Mouse (Mus musculus): ENCODE measurements around the gene Hnrnpa0. TPM values are rescaled to one million over a fixed set of nuclear protein-coding genes. Genes with fewer than 3 reads are reported as not detected.

Hnrnpa0 gene
- polyA plus RNA-seq, 2 experiments: 55.3 to 273 TPM

GRCm38 (mm10) chr13:58083521-58083920 is 44.8 kb downstream of the Hnrnpa0 start:
- Histone ChIP-seq H3K4me1 (ENCODE audit: control insufficient read depth, insufficient read depth, low read length) (no peaks in the 10 kb centered on the region), H3K36me3 (ENCODE audit: control insufficient read depth, insufficient read depth, low read length) (no peaks in the 10 kb centered on the region; the same call in 1 of the 2 replicates), H3K4me2 (replicated peaks; ENCODE audit: low read depth, low read length, severe bottlenecking) (no peak overlapping the region), H3K4me3 (replicated peaks; ENCODE audit: low read length) (no peak overlapping the region), H3K9me3 (ENCODE audit: control insufficient read depth, low read length) (no peaks in the 10 kb centered on the region), H3K27ac (replicated peaks; ENCODE audit: low read depth, low read length) (no peak overlapping the region), H3K27me3 (ENCODE audit: control insufficient read depth, insufficient read depth, low read length) (no peaks in the 10 kb centered on the region), H3K9ac (ENCODE audit: low read depth, low read length, severe bottlenecking) (no peak overlapping the region)
- no peak for TF ChIP-seq POLR2A (IDR thresholded peaks at IDR 0.05; ENCODE audit: borderline replicate concordance, extremely low read depth, insufficient read depth, insufficient read length)
- no peak for DNase-seq (ENCODE audit: low spot score)
- no peak for ATAC-seq (ENCODE audit: low FRiP score, low read depth)
- WGBS: 83% methylated on average over 11 of the region's 11 CpGs

- no peak overlapping the region for H3K9ac ChIP-seq (ENCODE audit: low read depth, low read length, severe bottlenecking)
- H3K4me3 ChIP-seq (replicated peaks; ENCODE audit: low read length): no peak overlapping the region
- no peaks in the 10 kb centered on the region; the same call in 1 of the 2 replicates for H3K36me3 ChIP-seq (ENCODE audit: control insufficient read depth, insufficient read depth, low read length)
- H3K9me3 ChIP-seq (ENCODE audit: control insufficient read depth, low read length): no peaks in the 10 kb centered on the region
- no peak for DNase-seq (ENCODE audit: low spot score)
- no peaks in the 10 kb centered on the region for H3K4me1 ChIP-seq (ENCODE audit: control insufficient read depth, insufficient read depth, low read length)
- H3K27ac ChIP-seq (replicated peaks; ENCODE audit: low read depth, low read length): no peak overlapping the region
- WGBS: 69% methylated on average over 5 of the region's 5 CpGs
- H3K27me3 ChIP-seq (ENCODE audit: control insufficient read depth, insufficient read depth, low read length): no peaks in the 10 kb centered on the region
- no peak for ATAC-seq (ENCODE audit: low FRiP score, low read depth)
- H3K4me2 ChIP-seq (replicated peaks; ENCODE audit: low read depth, low read length, severe bottlenecking): no peak overlapping the region
- no peak for TF ChIP-seq POLR2A (IDR thresholded peaks at IDR 0.05; ENCODE audit: borderline replicate concordance, extremely low read depth, insufficient read depth, insufficient read length)
Observed at GRCm38 (mm10) chr13:58083048-58083447, 45.3 kb downstream of the Hnrnpa0 start.

- no peak overlapping the region for H3K27ac ChIP-seq (replicated peaks; ENCODE audit: low read depth, low read length)
- ATAC-seq (ENCODE audit: low FRiP score, low read depth) (no peak), DNase-seq (ENCODE audit: low spot score) (no peak)
- no peaks in the 10 kb centered on the region for H3K36me3 ChIP-seq (ENCODE audit: control insufficient read depth, insufficient read depth, low read length)
- no peaks in the 10 kb centered on the region for H3K9me3 ChIP-seq (ENCODE audit: control insufficient read depth, low read length)
- TF ChIP-seq POLR2A (IDR thresholded peaks at IDR 0.05; ENCODE audit: borderline replicate concordance, extremely low read depth, insufficient read depth, insufficient read length): no peak
- H3K4me2 ChIP-seq (replicated peaks; ENCODE audit: low read depth, low read length, severe bottlenecking): no peak overlapping the region
- 85% methylated on average over 5 of the region's 5 CpGs for WGBS
- no peak overlapping the region for H3K4me3 ChIP-seq (replicated peaks; ENCODE audit: low read length)
- no peaks in the 10 kb centered on the region for H3K27me3 ChIP-seq (ENCODE audit: control insufficient read depth, insufficient read depth, low read length)
- H3K4me1 ChIP-seq (ENCODE audit: control insufficient read depth, insufficient read depth, low read length): 0 out of 2 replicates have a peak, but pooled peaks cover 3% of the 10 kb centered on the region
- no peak overlapping the region for H3K9ac ChIP-seq (ENCODE audit: low read depth, low read length, severe bottlenecking)
Observed at GRCm38 (mm10) chr13:58078361-58078760, 50.0 kb downstream of the Hnrnpa0 start.

Other genes starting within 250 kb of the Hnrnpa0 start
- gene Spock1, start 220.2 kb downstream of the Hnrnpa0 start, polyA plus RNA-seq (2012; rRNA removed): 1.6 and 2.0 TPM in 2 replicates
- gene Spock1, start 220.2 kb downstream of the Hnrnpa0 start, polyA plus RNA-seq (2014; fragmentation: Nextera tagmentation; extraction: Ambion mirVana): 2.1 and 2.6 TPM in 2 replicates
- 3.7 and 5.2 TPM in 2 replicates for gene Klhl3, start 15.0 kb downstream of the Hnrnpa0 start, polyA plus RNA-seq (2012; rRNA removed)
- 3.0 and 3.3 TPM in 2 replicates for gene Klhl3, start 15.0 kb downstream of the Hnrnpa0 start, polyA plus RNA-seq (2014; fragmentation: Nextera tagmentation; extraction: Ambion mirVana)
- gene Idnk, start 29.1 kb upstream of the Hnrnpa0 start, polyA plus RNA-seq (2012; rRNA removed): 14.5 and 17.7 TPM in 2 replicates
- 31.1 and 31.7 TPM in 2 replicates for gene Idnk, start 29.1 kb upstream of the Hnrnpa0 start, polyA plus RNA-seq (2014; fragmentation: Nextera tagmentation; extraction: Ambion mirVana)
- 78.5 and 92.2 TPM in 2 replicates for gene Ubqln1, start 87.1 kb upstream of the Hnrnpa0 start, polyA plus RNA-seq (2012; rRNA removed)
- gene Ubqln1, start 87.1 kb upstream of the Hnrnpa0 start, polyA plus RNA-seq (2014; fragmentation: Nextera tagmentation; extraction: Ambion mirVana): 86.5 and 92.3 TPM in 2 replicates
- 18.8 and 27.3 TPM in 2 replicates for gene Gkap1, start 147.1 kb upstream of the Hnrnpa0 start, polyA plus RNA-seq (2012; rRNA removed)
- 30.9 and 33.5 TPM in 2 replicates for gene Gkap1, start 147.1 kb upstream of the Hnrnpa0 start, polyA plus RNA-seq (2014; fragmentation: Nextera tagmentation; extraction: Ambion mirVana)
- gene Kif27, start 230.6 kb upstream of the Hnrnpa0 start, polyA plus RNA-seq (2012; rRNA removed): 0.69 and 0.89 TPM in 2 replicates
- 0.39 and 0.58 TPM in 2 replicates for gene Kif27, start 230.6 kb upstream of the Hnrnpa0 start, polyA plus RNA-seq (2014; fragmentation: Nextera tagmentation; extraction: Ambion mirVana)

All from limb, embryonic 14.5 days (tissue).